In the genomic region with DNA sequence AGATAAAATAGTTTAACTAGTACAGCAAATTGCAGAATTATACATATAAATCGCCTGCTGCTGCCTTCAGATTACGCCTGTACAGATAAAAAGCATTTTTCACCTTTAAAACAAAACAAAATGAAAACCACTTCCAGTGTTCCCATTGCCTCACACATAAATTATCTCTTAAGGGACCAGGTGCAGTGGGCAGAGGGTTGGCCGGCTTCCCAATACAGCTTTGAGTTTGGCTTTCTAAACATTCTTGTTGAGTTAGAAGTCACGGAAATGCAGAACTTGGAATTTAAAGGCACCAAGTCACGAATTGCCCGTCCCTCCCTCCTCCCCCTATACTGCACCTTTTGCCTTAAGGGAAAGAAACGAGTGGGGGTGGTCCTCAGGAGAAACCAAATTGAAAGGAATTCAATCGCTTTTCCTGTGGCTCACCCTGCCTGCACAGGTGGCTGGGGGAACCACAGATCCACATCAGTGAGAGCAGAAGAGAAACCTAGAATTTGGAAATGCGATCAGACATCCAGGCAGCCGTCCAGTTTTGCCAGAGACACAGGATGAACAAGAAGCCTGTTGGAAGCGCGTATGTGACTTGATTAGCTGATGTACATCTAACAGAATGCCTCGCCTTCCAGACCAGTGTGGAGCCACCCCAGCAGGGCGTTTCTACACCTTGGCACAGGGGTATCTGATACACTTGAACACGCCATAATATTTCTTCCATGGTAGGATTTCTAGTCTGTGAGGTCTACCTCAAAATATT, we compare ENCODE assay signal across 12 mouse cellular contexts.
DNase-seq lines count a peak whose midpoint lies in the region; ATAC-seq and TF ChIP-seq lines count a peak whose summit lies in the region.
"Had no signal": no experiment of that assay in that cellular context is flagged by ENCODE, and none has a peak within 500 bp of the region (broad histone marks: within the 10 kb centered on the region; RNA-seq: fewer than 3 reads in every experiment).

No protein-coding gene starts in this region.

- TF ChIP-seq POLR2A in brain, embryonic 14.5 days (IDR thresholded peaks at IDR 0.05; ENCODE audit: borderline replicate concordance, extremely low read depth, insufficient read depth, insufficient read length, poor library complexity, severe bottlenecking) = no peak

- DNase-seq in right cerebral cortex, adult 2 months (ENCODE audit: low spot score in 2 of 2) = peak; percentile 3 to 25
- DNase-seq in right cerebral cortex, postnatal 36 days (ENCODE audit: low spot score in 2 of 2) = no peak
- DNase-seq in brain, embryonic 14.5 days (ENCODE audit: low read depth) = peak; percentile 51
- DNase-seq in stomach, postnatal 0 days (ENCODE audit: low spot score) = no peak
- no peak for DNase-seq in retina, embryonic 14.5 days (ENCODE audit: low spot score)
- DNase-seq: thymus, adult 18-20 months had no signal

- no peak for ATAC-seq in kidney, embryonic 16.5 days (ENCODE audit: low FRiP score, low TSS enrichment)
- ATAC-seq in kidney, embryonic 14.5 days (ENCODE audit: low FRiP score, low TSS enrichment) = no peak
- ATAC-seq in stomach, postnatal 0 days (ENCODE audit: low FRiP score, low TSS enrichment) = no peak
- no peak for ATAC-seq in intestine, postnatal 0 days
- ATAC-seq: forebrain, embryonic 16.5 days; lung, postnatal 0 days had no signal

- no peaks in the 10 kb centered on the region for H3K36me3 ChIP-seq in kidney, embryonic 16.5 days (ENCODE audit: insufficient read depth, low read length)
- H3K36me3 ChIP-seq in kidney, embryonic 14.5 days (ENCODE audit: control insufficient read depth, insufficient read depth, low read length) = no peaks in the 10 kb centered on the region
- H3K36me3 ChIP-seq in stomach, postnatal 0 days (ENCODE audit: control insufficient read depth, insufficient read depth, low read length) = no peaks in the 10 kb centered on the region
- no peaks in the 10 kb centered on the region for H3K36me3 ChIP-seq in intestine, postnatal 0 days (ENCODE audit: control insufficient read depth, insufficient read depth)
- H3K36me3 ChIP-seq: hindbrain, embryonic 12.5 days had no signal

- TF ChIP-seq CTCF in brain, embryonic 14.5 days (IDR thresholded peaks at IDR 0.05; ENCODE audit: borderline replicate concordance, extremely low read depth, insufficient read depth, insufficient read length) = no peak
- TF ChIP-seq CTCF in stomach, postnatal 0 days (IDR thresholded peaks at IDR 0.05; ENCODE audit: low read depth) = no peak
- no peak for TF ChIP-seq CTCF in intestine, postnatal 0 days (IDR thresholded peaks at IDR 0.05; ENCODE audit: low read depth)

- H3K27ac ChIP-seq in kidney, embryonic 16.5 days (ENCODE audit: low read length) = no peak overlapping the region
- no peak overlapping the region for H3K27ac ChIP-seq in kidney, embryonic 14.5 days (ENCODE audit: low read depth, low read length)
- no peak overlapping the region for H3K27ac ChIP-seq in stomach, postnatal 0 days (replicated peaks)
- no peak overlapping the region for H3K27ac ChIP-seq in intestine, postnatal 0 days (ENCODE audit: low read depth, low read length)
- H3K27ac ChIP-seq: hindbrain, embryonic 12.5 days had no signal

- peaks cover 13% of the 10 kb centered on the region; the same call in 1 of the 2 replicates for H3K4me1 ChIP-seq in kidney, embryonic 16.5 days (ENCODE audit: insufficient read depth, low read length)
- H3K4me1 ChIP-seq in kidney, embryonic 14.5 days (ENCODE audit: control insufficient read depth, insufficient read depth, low read length) = peaks cover 3% of the 10 kb centered on the region; the same call in 1 of the 2 replicates
- H3K4me1 ChIP-seq in stomach, postnatal 0 days (replicated peaks; ENCODE audit: control insufficient read depth, insufficient read depth) = no peaks in the 10 kb centered on the region
- no peaks in the 10 kb centered on the region for H3K4me1 ChIP-seq in intestine, postnatal 0 days (replicated peaks; ENCODE audit: control insufficient read depth, insufficient read depth, low read length)

- H3K27me3 ChIP-seq in kidney, embryonic 16.5 days (ENCODE audit: insufficient read depth, low read length) = no peaks in the 10 kb centered on the region
- no peaks in the 10 kb centered on the region for H3K27me3 ChIP-seq in kidney, embryonic 14.5 days (ENCODE audit: control insufficient read depth, insufficient read depth, low read length)
- H3K27me3 ChIP-seq in stomach, postnatal 0 days (ENCODE audit: control insufficient read depth, insufficient read depth, low read length) = no peaks in the 10 kb centered on the region
- 0 out of 2 replicates have a peak, but pooled peaks cover 7% of the 10 kb centered on the region for H3K27me3 ChIP-seq in intestine, postnatal 0 days (replicated peaks; ENCODE audit: control insufficient read depth, insufficient read depth, low read length)
- H3K27me3 ChIP-seq: hindbrain, embryonic 12.5 days had no signal

- peak overlapping the region; percentile 28; the same call in 1 of the 2 replicates for H3K4me2 ChIP-seq in kidney, embryonic 16.5 days (replicated peaks; ENCODE audit: low read depth, low read length)
- H3K4me2 ChIP-seq in kidney, embryonic 14.5 days (replicated peaks; ENCODE audit: low read depth, low read length) = no peak overlapping the region
- peak overlapping the region; percentile 24; the same call in 1 of the 2 replicates for H3K4me2 ChIP-seq in stomach, postnatal 0 days (replicated peaks; ENCODE audit: low read depth)
- no peak overlapping the region for H3K4me2 ChIP-seq in intestine, postnatal 0 days (replicated peaks; ENCODE audit: low read depth)
- H3K4me2 ChIP-seq: hindbrain, embryonic 12.5 days had no signal

- no peak overlapping the region for H3K9ac ChIP-seq in kidney, embryonic 16.5 days (replicated peaks; ENCODE audit: low read length)
- no peak overlapping the region for H3K9ac ChIP-seq in kidney, embryonic 14.5 days (ENCODE audit: low read depth, low read length)
- no peak overlapping the region for H3K9ac ChIP-seq in stomach, postnatal 0 days (ENCODE audit: low read length)
- no peak overlapping the region for H3K9ac ChIP-seq in intestine, postnatal 0 days (ENCODE audit: low read depth, low read length)
- H3K9ac ChIP-seq: hindbrain, embryonic 12.5 days had no signal

- no peak for TF ChIP-seq EP300 in stomach, postnatal 0 days (optimal IDR thresholded peaks at IDR 0.05)

- H3K4me3 ChIP-seq in kidney, embryonic 16.5 days (ENCODE audit: low read length) = no peak overlapping the region
- no peak overlapping the region for H3K4me3 ChIP-seq in kidney, embryonic 14.5 days (ENCODE audit: low read length)
- no peak overlapping the region for H3K4me3 ChIP-seq in stomach, postnatal 0 days (ENCODE audit: low read depth, low read length)
- no peak overlapping the region for H3K4me3 ChIP-seq in intestine, postnatal 0 days (ENCODE audit: low read depth, low read length)
- H3K4me3 ChIP-seq: hindbrain, embryonic 12.5 days had no signal

- 44% methylated on average over 15 of the region's 15 CpGs for WGBS in kidney, embryonic 16.5 days
- WGBS in kidney, embryonic 14.5 days = 51% methylated on average over 15 of the region's 15 CpGs
- WGBS in stomach, postnatal 0 days = 42% methylated on average over 15 of the region's 15 CpGs
- WGBS in intestine, postnatal 0 days = 60% methylated on average over 15 of the region's 15 CpGs

- H3K9me3 ChIP-seq in kidney, embryonic 16.5 days (ENCODE audit: low read length) = no peaks in the 10 kb centered on the region
- H3K9me3 ChIP-seq in kidney, embryonic 14.5 days (ENCODE audit: control insufficient read depth, low read length) = no peaks in the 10 kb centered on the region
- no peaks in the 10 kb centered on the region for H3K9me3 ChIP-seq in stomach, postnatal 0 days (ENCODE audit: control insufficient read depth, low read length)
- no peaks in the 10 kb centered on the region for H3K9me3 ChIP-seq in intestine, postnatal 0 days (ENCODE audit: control insufficient read depth)
- H3K9me3 ChIP-seq: hindbrain, embryonic 12.5 days had no signal

Comparison
In these comparisons a context has a peak if more than half of its experiments do, and no peak if none do; other contexts are left out.
1. H3K4me2 ChIP-seq: peak in kidney, embryonic 16.5 days (single experiment) and stomach, postnatal 0 days (single experiment); none in kidney, embryonic 14.5 days (single experiment) and intestine, postnatal 0 days (single experiment).
2. DNase-seq: peak in right cerebral cortex, adult 2 months (2 of 2) and brain, embryonic 14.5 days (single experiment); none in right cerebral cortex, postnatal 36 days (0 of 2), stomach, postnatal 0 days (single experiment) and retina, embryonic 14.5 days (single experiment).